Mouse (Mus musculus): ENCODE results near the gene Gm10778. TPM values are rescaled to one million over a fixed set of nuclear protein-coding genes. Genes with fewer than 3 reads are reported as not detected.
"Not testable (repeated sequence)": the region's sequence is repeated elsewhere in the genome, so short reads cannot be mapped to it uniquely, and the experiment has no call there.

Gene Gm10778
- polyA plus RNA-seq, 2 experiments from 2014 or later: 7.1 to 7.5 TPM

DNA sequence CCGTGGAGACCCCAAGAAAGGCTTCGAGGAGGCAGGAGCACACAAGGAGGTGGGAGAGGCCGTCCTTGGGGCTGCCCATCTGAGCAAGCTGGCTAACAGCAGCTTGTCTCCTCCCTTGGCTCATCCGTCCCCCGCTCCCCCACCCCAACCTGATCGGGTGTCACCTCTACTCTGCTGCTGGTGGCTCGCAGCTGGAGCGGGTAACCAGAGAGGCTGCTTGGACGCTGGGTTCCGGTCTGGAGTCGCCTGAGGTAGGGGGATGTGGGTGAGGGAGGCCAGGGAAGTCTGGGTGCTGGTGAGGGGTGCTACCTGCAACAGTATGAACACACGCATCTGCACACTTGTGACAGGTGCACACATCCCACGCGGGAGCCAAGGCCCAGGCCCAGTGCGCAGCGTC, 20.5 kb upstream of the Gm10778 start, which contains the start of gene Ankrd24:
Ankrd24 (plus strand) TSS at position 151 of the 400 bp plus-strand sequence.
- no peak for ATAC-seq

- ATAC-seq: peak; percentile 98
Measured at GRCm38 (mm10) chr10:81633253-81634099, 15.4 kb upstream of the Gm10778 start.

DNA sequence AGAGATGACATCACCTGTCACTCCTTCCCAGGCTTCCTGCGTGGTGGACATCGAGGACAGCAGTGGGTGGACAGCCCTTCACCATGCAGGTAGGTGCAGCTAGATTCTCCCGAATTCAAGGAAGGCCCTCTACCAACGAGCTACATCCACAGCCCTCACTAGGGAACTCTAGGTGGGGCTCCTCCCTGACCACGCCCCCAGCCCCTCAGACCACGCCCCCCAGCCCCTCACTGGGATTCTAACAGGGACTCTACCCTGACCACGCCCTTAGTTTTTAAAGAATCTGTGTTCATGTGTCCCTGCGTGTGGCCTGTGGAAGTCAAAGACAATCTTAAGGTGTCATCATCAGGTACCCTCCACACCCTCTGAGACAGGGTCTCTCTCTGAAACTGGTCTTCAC, 12.5 kb upstream of the Gm10778 start:
- no peak for ATAC-seq

- ATAC-seq: no peak
Measured at GRCm38 (mm10) chr10:81638101-81638500, 10.8 kb upstream of the Gm10778 start.

- not testable (repeated sequence) for ATAC-seq
Measured at GRCm38 (mm10) chr10:81640825-81641224, 8.0 kb upstream of the Gm10778 start.

GRCm38 (mm10) chr10:81641566-81641965, 7.3 kb upstream of the Gm10778 start:
- no peak for ATAC-seq

GRCm38 (mm10) chr10:81641978-81642647, 6.7 kb upstream of the Gm10778 start:
- no peak for ATAC-seq

DNA sequence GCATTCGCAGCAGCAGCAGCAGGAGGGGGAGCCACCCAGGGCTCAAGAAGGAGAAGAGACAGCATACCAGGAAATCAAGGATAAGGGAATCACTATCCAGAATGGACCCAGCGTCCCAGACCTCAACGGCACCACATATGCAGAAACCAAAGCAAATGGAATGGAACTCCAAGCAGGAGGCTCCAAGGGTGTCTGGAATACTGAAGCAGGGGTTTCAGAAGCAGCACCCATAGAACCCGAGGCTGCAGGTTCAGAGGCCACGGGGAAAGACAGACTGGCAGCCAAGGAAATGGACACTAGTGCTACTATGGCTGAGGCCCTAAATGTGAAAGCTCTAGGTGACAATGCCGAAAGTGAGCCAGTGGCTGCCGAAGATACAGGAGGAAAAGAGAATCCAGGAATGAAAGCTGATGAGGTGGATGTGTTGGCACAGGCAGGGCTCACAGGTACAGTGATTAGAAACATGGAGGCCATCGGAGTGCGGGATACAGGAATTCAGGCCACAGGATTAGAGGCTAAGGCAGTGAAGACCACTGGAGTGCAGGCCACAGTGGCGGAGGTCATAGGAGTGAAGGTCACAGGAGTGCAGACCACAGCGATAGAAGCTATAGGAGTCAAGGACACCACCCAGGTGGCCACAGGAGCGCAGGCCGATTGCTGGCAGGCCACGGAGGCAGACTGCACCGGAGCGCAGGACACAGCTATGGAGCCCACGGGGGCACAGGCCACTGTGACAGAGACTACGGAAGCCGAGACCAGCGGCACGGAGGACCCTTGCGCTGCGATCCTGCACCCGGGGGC, 6.0 kb upstream of the Gm10778 start:
- ATAC-seq: peak; percentile 32

DNA sequence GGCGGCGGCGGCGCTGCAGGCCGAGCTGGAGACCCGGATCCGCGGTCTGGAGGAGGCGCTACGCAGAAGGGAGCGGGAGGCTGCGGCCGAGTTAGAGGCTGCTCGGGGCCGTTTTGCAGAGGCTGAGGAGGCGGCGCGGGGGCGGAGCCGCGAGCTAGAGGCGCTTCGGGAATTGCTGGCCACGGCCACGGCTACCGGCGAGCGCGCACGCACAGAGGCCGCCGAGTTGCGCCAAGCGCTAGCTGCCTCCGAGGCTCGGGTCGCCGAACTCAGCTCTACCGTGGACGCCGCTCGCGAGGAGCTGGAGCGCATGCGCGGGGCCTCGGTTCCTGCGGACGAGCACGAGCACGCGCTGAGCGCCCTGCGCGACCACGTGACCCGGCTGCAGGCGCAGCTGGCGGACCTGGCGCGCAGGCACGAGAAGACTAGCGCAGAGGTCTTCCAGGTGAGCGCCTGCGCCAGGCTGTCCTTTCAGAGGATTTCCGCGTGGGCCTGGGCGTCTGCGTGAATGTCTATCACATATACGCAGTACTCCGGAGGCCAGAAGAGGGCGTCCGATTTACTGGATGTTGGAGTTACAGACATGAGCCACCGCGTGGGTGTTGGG, 5.3 kb upstream of the Gm10778 start:
- ATAC-seq: peak; percentile 88

GRCm38 (mm10) chr10:81644162-81644561, 4.7 kb upstream of the Gm10778 start:
- ATAC-seq: no peak

DNA sequence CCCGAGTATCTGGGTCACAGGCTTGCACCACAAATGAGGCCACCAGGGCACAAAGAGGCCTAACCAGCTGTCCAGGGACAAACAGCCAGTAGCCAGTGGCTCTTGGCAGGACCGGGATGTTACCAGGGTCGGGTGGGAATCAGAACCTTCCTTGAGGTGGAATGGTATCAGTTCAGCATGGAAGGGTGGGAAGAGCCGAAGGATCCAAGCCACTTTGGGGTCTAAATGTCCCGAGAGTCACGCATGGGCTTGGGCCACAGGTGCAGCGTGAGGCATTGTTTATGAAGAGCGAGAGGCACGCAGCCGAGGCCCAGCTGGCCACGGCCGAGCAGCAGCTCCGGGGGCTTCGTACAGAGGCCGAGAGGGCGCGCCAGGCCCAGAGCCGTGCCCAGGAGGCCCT, 4.1 kb upstream of the Gm10778 start:
- ATAC-seq: no peak

DNA sequence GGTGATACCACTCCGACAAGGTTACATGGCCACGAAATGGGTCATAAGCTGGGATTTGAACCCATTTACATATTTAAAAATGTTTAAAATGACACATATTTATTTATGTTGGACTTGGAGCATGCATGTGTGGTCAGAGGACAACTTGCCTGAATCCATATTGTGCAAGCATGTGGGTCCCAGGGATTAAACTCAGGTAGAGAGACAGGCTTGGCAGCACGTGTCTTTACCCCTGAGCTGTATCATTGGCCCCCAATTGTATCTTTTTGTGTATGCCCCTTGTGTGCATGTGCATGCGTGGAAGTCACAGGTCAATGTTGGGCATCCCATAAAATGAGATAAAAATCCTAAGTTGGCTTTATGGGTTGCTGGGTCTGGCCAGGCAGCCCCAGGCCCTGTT, 3.5 kb upstream of the Gm10778 start:
- no peak for ATAC-seq

DNA sequence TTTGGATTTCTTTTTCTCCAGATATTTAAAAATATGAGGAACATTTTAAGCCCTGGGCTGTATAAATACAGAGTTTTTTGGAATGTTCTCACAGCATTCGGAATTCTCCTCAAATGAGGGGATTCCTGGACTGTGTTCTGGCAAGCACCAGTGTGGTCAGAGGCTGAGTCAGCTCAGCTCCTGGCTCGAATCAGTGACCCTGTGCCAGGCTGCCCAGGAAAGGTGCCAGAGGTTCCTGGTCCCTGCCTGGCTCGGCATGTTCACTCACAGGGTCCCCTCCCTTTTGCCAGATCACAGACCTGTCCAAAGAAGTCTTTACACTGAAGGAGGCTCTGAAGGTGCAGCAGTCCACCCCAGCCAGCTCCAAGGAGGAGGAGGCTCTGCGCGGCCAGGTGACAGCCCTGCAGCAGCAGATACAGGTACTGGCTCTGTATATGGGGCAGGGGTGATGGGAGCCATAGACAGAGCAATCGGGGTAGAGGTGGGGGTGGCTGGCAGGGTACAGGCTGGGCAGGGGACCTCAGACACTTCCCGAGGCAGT, 2.8 kb upstream of the Gm10778 start:
- ATAC-seq: no peak

GRCm38 (mm10) chr10:81655178-81655577, 6.3 kb downstream of the Gm10778 start:
- ATAC-seq: no peak

DNA sequence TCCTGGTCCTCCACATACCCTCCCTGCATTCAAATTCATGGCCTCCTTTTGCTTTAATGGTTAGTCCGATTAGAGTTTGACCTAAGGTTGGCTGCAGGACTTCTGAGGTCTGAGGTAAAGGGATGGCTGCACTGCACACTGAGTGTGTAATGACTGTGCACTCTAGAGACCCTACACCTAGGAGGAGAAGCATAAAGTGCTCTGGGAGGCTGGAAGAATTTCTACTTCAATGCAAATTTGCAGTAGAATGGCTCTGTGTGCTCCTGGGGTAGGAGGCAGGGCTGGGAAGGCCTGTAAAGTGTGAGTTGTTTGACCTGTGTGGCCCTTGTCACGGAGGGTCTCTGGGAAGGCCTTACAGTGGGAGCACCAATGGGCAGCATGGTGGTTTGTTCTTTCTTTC, 7.3 kb downstream of the Gm10778 start:
- no peak for ATAC-seq

DNA sequence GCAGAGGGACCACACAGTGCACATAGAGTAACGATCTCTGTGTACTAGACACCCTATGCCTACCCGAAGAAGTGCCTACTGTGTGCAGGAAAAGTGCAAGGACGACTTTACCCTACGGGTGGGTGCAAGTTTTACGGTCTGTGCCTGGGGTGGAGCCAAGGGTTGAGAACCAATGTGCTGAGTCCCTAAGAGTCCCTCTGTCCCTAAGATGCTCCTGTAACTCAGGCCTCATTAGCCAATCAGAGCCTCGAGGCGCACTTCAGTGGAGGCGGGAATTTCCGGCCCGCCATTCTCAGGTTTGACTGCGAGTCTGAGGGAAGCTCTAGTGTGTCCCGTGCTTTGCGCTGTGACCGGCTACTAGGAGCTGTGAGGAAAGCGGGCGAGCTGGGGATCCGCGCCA, 38.3 kb downstream of the Gm10778 start:
- not testable (repeated sequence) for ATAC-seq

DNA sequence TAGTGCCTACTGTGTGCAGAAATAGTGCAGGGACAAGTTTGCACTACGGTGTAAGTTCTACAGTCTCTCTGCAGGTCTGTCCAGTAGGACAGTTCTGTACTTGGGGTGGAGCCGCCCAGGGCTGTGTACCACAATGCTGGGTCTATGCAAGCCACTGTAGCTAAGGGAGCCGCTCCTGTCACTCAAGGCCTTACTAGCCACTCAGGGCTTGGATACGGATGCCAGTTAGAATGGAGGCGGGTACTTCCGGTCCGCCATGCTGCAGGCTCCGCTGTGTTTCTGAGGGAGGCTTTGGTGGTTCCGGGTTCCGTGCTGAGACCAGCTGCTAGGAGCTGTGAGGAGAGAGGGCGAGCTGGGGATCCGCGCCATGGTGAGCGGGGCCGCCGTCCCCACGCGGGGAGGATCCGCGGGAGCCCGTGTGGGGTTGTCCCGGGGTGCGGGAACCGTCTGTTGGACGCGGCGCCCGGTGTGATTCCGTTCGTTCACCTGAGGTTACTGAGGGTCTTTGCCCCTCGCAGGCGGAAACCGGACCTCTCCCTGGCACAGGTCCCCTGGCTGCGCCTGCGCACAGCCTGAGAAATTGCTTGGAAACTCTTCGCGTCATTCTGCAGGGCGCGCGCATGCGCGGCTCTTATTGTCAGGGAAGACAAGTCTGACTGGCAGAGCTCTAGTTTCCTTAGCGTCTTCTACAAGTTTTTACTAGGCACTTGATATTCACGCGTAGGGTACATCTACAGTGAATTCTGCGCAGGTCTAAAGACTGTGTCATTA, 55.9 kb downstream of the Gm10778 start, which contains the start of gene Zfp433:
Zfp433 (plus strand) TSS at position 295 of the 771 bp plus-strand sequence.
- peak; percentile 98 for ATAC-seq

All from CD4-positive, CD25-positive, alpha-beta regulatory T cell, adult 4 months (primary cell).